18 mouse cellular contexts compared by ENCODE assay signal in the genomic region with DNA sequence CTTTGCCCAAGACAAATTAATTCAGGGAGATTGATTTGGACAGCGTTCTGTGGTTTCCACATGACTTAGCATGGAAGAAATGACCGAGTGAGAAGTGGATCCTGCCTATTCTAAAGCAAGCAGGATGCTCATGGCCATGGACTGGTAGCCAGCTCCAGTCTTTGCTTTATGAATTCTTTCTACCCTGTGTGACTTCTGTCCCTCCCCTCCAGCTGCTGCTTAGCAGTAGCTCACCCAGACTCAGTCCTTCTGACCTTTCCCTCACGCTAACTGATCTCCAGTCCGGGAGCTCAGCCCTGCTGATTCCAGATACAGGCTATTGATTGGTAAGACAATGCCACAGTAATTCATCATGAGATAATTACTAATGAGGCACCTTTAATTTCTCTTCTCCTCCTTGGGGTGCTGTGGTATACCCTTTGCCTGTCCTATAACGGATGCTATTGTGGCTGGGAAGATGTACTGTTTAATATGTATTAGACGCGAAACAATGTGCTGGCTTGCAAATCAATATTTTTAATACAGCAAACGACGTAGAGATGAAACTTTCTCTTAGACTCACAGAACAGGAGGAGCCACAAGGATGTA.
DNase-seq lines count a peak whose midpoint lies in the region; ATAC-seq and TF ChIP-seq lines count a peak whose summit lies in the region.
"Had no signal": no experiment of that assay in that cellular context is flagged by ENCODE, and none has a peak within 500 bp of the region (broad histone marks: within the 10 kb centered on the region; RNA-seq: fewer than 3 reads in every experiment).

No protein-coding gene starts in this region.

- POLR2A ChIA-PET in Patski (lab: Charles Lee), result no interaction called here

- H3K4me1 ChIP-seq in ES-E14 (ENCODE audit: control insufficient read depth in 2 of 2, insufficient read depth in 2 of 2, low read length in 2 of 2, poor library complexity in 1 of 2), result no peaks in the 10 kb centered on the region
- H3K4me1 ChIP-seq in hindbrain, embryonic 14.5 days (replicated peaks; ENCODE audit: control insufficient read depth, insufficient read depth, low read length), result peaks cover 17% of the 10 kb centered on the region
- peaks cover 17% of the 10 kb centered on the region for H3K4me1 ChIP-seq in midbrain, embryonic 15.5 days
- H3K4me1 ChIP-seq in intestine, postnatal 0 days (replicated peaks; ENCODE audit: control insufficient read depth, insufficient read depth, low read length), result no peaks in the 10 kb centered on the region
- H3K4me1 ChIP-seq: heart, embryonic 10.5 days; stomach, embryonic 15.5 days had no signal

- no peak overlapping the region for H3K9ac ChIP-seq in ES-E14 (ENCODE audit: insufficient read depth, low read depth, low read length, poor library complexity, severe bottlenecking)
- no peak overlapping the region for H3K9ac ChIP-seq in hindbrain, embryonic 14.5 days
- no peak overlapping the region for H3K9ac ChIP-seq in midbrain, embryonic 15.5 days
- H3K9ac ChIP-seq in intestine, postnatal 0 days (ENCODE audit: low read depth, low read length), result no peak overlapping the region
- H3K9ac ChIP-seq: lung, embryonic 14.5 days; stomach, embryonic 15.5 days had no signal

- H3K36me3 ChIP-seq in ES-E14 (ENCODE audit: control insufficient read depth, insufficient read depth, low read length, poor library complexity, severe bottlenecking), result no peaks in the 10 kb centered on the region
- no peaks in the 10 kb centered on the region for H3K36me3 ChIP-seq in hindbrain, embryonic 14.5 days (replicated peaks; ENCODE audit: control insufficient read depth, insufficient read depth)
- H3K36me3 ChIP-seq in midbrain, embryonic 15.5 days (replicated peaks), result no peaks in the 10 kb centered on the region
- H3K36me3 ChIP-seq in intestine, postnatal 0 days (ENCODE audit: control insufficient read depth, insufficient read depth), result no peaks in the 10 kb centered on the region
- H3K36me3 ChIP-seq: heart, embryonic 10.5 days; stomach, embryonic 15.5 days had no signal

- CTCF ChIA-PET in Patski (lab: Charles Lee), result interaction anchor here (1.1 to 1.5 kb wide), 3 partner anchors 10 to 23 kb away, joined by 3 to 4 read pairs (median 4); no protein-coding TSS in a partner anchor

- no peaks in the 10 kb centered on the region for H3K9me3 ChIP-seq in ES-E14 (ENCODE audit: control insufficient read depth, insufficient read depth, low read depth, low read length)
- H3K9me3 ChIP-seq in hindbrain, embryonic 14.5 days (ENCODE audit: control insufficient read depth, low read length), result no peaks in the 10 kb centered on the region
- no peaks in the 10 kb centered on the region for H3K9me3 ChIP-seq in midbrain, embryonic 15.5 days
- H3K9me3 ChIP-seq in intestine, postnatal 0 days (ENCODE audit: control insufficient read depth), result no peaks in the 10 kb centered on the region
- H3K9me3 ChIP-seq: heart, embryonic 10.5 days; stomach, embryonic 15.5 days had no signal

- H3K27ac ChIP-seq in ES-E14 (ENCODE audit: insufficient read depth, low read depth, low read length, poor library complexity, severe bottlenecking), result peak overlapping the region; percentile 7; the same call in 1 of the 2 replicates
- peak overlapping the region; percentile 47; the same call in 1 of the 2 replicates for H3K27ac ChIP-seq in hindbrain, embryonic 14.5 days
- 0 out of 2 replicates have a peak overlapping the region, but pooled peaks have one; percentile 1 for H3K27ac ChIP-seq in midbrain, embryonic 15.5 days
- H3K27ac ChIP-seq in intestine, postnatal 0 days (ENCODE audit: low read depth, low read length), result no peak overlapping the region
- H3K27ac ChIP-seq: heart, embryonic 10.5 days; macrophage; stomach, embryonic 15.5 days had no signal

- H3K4me3 ChIP-seq in ES-E14 (ENCODE audit: insufficient read depth in 1 of 2, low read depth in 1 of 2, low read length in 2 of 2, poor library complexity in 1 of 2, severe bottlenecking in 1 of 2), result no peak overlapping the region
- no peak overlapping the region for H3K4me3 ChIP-seq in hindbrain, embryonic 14.5 days (replicated peaks; ENCODE audit: low read length)
- H3K4me3 ChIP-seq in midbrain, embryonic 15.5 days, result no peak overlapping the region
- no peak overlapping the region for H3K4me3 ChIP-seq in intestine, postnatal 0 days (ENCODE audit: low read depth, low read length)
- H3K4me3 ChIP-seq: erythroblast, embryonic 14.5 days; heart, embryonic 10.5 days; stomach, embryonic 15.5 days had no signal

- no peak for TF ChIP-seq CTCF in Patski (IDR thresholded peaks at IDR 0.05)
- TF ChIP-seq CTCF in intestine, postnatal 0 days (IDR thresholded peaks at IDR 0.05; ENCODE audit: low read depth), result no peak

- WGBS in hindbrain, embryonic 14.5 days, result 29% methylated on average over 9 of the region's 9 CpGs
- 39% methylated on average over 9 of the region's 9 CpGs for WGBS in midbrain, embryonic 15.5 days
- 64% methylated on average over 9 of the region's 9 CpGs for WGBS in intestine, postnatal 0 days

- in situ Hi-C loops in ES-E14 (cut with MboI; ENCODE audit: low sequenced_read_pairs in 2 of 2, unreplicated experiment in 2 of 2), result no loop called here
- in situ Hi-C loops in Patski (cut with MboI; ENCODE audit: low pct_unique_long_range_greater_than_20kb), result no loop called here

- H3K4me2 ChIP-seq in hindbrain, embryonic 14.5 days (replicated peaks), result peak overlapping the region; percentile 15; the same call in 1 of the 2 replicates
- no peak overlapping the region for H3K4me2 ChIP-seq in midbrain, embryonic 15.5 days
- no peak overlapping the region for H3K4me2 ChIP-seq in intestine, postnatal 0 days (replicated peaks; ENCODE audit: low read depth)
- H3K4me2 ChIP-seq: lung, embryonic 14.5 days; stomach, embryonic 15.5 days had no signal

- peaks cover 13% of the 10 kb centered on the region for H3K27me3 ChIP-seq in Patski
- no peaks in the 10 kb centered on the region for H3K27me3 ChIP-seq in hindbrain, embryonic 14.5 days (ENCODE audit: control insufficient read depth, insufficient read depth, low read length)
- H3K27me3 ChIP-seq in midbrain, embryonic 15.5 days (replicated peaks), result no peaks in the 10 kb centered on the region
- no peaks in the 10 kb centered on the region for H3K27me3 ChIP-seq in intestine, postnatal 0 days (replicated peaks; ENCODE audit: control insufficient read depth, insufficient read depth, low read length)
- H3K27me3 ChIP-seq: stomach, embryonic 15.5 days had no signal

- no peak for DNase-seq in ES-E14 (ENCODE audit: low read depth, low spot score)
- peak; percentile 25 for DNase-seq in Patski (ENCODE audit: low read depth, low spot score)
- DNase-seq in hindbrain, embryonic 14.5 days (ENCODE audit: low spot score), result no peak
- DNase-seq in MN1 (ENCODE audit: low spot score), result no peak
- DNase-seq in kidney, postnatal 25 days, result no peak
- no peak for DNase-seq in adrenal gland, adult 2 months
- DNase-seq: cerebellum, adult 11 months; gastrocnemius, postnatal 14 days; kidney, postnatal 10 days; lung, embryonic 14.5 days; thymus, postnatal 4 days had no signal

- no peak for ATAC-seq in Patski
- ATAC-seq in hindbrain, embryonic 14.5 days (ENCODE audit: low FRiP score), result no peak; the same call in 1 of the 2 replicates
- 0 out of 2 replicates have a peak, but pooled peaks have one; percentile 24 for ATAC-seq in midbrain, embryonic 15.5 days (replicated peaks)
- no peak for ATAC-seq in intestine, postnatal 0 days
- ATAC-seq: intestine, embryonic 16.5 days had no signal

TF ChIP-seq in ES-E14, 5 proteins besides CTCF, POLR2A, EP300 and RAD21:
- TF ChIP-seq ZNF384 (IDR thresholded peaks at IDR 0.05; ENCODE audit: low read depth, low read length) (no peak), CHD2 (IDR thresholded peaks at IDR 0.05; ENCODE audit: low read depth, low read length) (no peak), ZC3H11A (IDR thresholded peaks at IDR 0.05; ENCODE audit: borderline replicate concordance, low read depth, low read length) (no peak), HCFC1 (IDR thresholded peaks at IDR 0.05; ENCODE audit: borderline replicate concordance, insufficient read depth, low read length) (no peak), MAFK (IDR thresholded peaks at IDR 0.05; ENCODE audit: insufficient read depth, low read depth, low read length) (no peak)
